Mouse (Mus musculus) cerebellum, adult 11 months (tissue): ENCODE results near the gene Zfp644.

Experiments
- DNase-seq: peaks from one replicate; pipeline ENCODE4 v3.0.0; 2022

Zfp644 gene

GRCm38 (mm10) chr5:106660867-106661266 lies 36.2 kb downstream of the Zfp644 start:
- DNase-seq, result no peak

- no peak for DNase-seq
Observed at GRCm38 (mm10) chr5:106652790-106653328, 44.2 kb downstream of the Zfp644 start.

DNA sequence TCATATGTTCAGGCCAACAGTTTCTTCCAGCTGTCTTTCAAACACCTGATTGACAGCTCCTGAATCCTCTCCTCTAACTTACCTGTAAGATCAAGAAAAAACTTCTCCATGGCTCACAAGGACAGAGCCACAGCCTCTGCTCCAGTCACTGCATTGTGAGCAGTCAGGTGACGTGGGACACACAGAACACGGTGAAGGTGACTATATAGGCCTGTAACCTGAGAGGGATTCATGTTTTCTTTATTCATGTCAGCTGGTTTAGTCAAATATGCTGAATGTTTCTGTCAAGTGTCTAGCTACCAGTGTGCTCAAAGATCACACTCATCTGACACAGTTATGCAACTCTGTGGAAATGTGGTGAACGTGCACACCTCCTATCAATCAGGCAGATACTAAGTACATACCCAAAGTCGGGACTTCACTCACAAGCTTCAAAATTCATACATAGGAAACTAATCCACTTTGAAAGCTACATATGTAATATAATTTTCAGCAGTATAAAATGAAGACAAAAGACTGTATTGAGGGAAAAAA lies 44.8 kb downstream of the Zfp644 start:
- DNase-seq, result no peak

- no peak for DNase-seq
Observed at GRCm38 (mm10) chr5:106649995-106650394, 47.1 kb downstream of the Zfp644 start.

DNA sequence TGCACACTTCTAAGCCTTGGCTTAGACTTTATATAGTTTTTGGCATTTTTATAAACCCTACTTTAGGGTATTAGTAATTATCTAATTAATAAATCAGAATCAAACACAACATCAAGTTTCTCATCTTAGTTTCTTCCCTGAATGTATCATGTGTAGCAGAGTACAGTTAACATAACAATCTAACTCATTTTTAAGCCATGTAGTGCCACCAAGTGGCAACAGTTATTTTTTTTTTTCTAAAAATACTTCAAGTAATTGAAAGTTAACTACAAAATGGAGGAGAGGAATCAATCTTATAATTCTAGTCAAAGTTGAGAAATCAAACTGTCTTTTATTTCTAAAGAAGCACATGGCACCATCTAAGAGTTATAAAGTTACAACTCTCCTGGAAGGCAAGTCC lies 47.6 kb downstream of the Zfp644 start:
- DNase-seq, result no peak

DNA sequence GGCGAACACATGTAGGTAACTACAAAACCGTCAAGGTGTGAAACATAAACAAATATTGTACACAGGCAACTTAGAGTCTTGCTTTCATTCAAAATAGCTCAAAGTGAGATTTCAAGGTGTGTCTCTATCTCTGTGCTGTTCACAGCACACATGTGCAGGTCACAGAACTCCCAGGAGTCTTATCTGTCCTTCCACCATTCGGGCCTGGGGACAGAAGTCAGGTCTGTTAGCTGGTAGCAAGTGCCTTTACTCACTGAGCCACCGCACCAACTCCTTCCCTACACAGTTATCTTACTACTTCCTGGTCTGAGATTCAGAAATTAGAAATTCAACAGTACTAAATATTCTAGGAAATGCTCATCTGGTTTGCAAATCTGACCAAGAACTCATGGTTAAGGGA lies 53.7 kb downstream of the Zfp644 start:
- no peak for DNase-seq

GRCm38 (mm10) chr5:106641876-106642275 lies 55.2 kb downstream of the Zfp644 start:
- DNase-seq, result no peak

- no peak for DNase-seq
Observed at GRCm38 (mm10) chr5:106640235-106640809, 56.8 kb downstream of the Zfp644 start.

DNA sequence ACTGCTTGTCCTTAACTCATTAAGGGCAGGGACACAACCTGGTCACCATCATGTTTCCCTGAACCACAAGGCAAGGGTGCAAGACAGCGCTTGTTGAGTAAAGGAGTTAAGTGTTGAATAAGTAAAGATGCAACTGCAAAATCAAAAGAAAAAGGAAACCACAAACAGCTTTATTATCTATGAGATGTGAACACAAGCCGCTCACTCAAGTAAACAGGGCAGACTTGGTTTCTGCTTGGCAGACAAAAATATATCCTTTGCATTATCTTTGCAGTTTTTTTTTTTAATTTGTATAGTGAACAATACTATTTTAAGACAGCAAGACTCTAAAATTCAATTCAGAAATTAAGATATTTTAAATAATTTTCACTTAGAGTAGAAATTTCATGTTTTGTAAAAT lies 57.5 kb downstream of the Zfp644 start:
- DNase-seq, result no peak

DNA sequence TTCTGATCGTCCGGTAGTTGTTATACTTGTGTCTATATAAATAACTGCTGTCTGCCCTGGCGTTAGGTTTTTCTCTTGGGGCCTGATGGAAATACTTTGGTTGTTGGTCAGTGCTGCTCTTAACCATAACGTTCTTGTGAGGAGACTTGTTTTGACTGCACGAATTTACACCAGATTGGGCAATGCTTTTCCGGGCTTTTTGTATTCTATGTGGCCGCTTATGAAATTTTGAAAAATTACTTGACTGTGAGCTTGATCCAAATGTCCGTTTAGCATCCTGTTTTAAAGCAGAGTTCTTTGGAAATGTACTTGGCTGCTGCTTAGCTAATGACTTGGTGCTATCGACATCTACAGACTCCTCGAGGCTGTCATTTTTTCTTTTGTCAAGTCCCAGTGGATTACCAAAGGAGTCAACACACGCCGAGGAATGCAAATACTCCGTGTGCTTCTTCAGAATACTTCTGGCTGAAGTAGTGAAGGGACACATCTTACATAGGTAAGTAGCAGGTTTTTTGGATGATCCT lies 60.6 kb downstream of the Zfp644 start:
- no peak for DNase-seq

GRCm38 (mm10) chr5:106628369-106629149 lies 68.5 kb downstream of the Zfp644 start:
- no peak for DNase-seq

DNA sequence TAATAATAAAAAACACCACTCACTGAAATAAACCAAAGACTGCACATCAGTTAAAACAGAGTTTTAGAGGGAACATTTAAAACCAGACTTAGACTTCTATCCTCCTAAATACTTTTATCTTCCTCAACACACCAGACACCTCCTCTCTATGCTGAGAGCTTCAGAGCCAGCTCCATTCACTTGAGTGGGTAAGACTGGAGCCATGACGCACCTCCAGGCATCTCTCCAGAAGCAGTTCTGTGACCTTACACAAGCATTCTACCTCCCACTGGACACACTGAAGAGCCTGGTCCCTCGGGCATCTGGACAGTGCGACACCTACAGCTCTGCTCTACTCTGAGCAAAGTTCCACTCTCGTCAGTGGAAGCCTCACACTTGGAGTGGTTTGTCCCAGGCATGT lies 73.8 kb downstream of the Zfp644 start:
- no peak for DNase-seq

- no peak for DNase-seq
Observed at GRCm38 (mm10) chr5:106622193-106622592, 74.9 kb downstream of the Zfp644 start.

- no peak for DNase-seq
Observed at GRCm38 (mm10) chr5:106620446-106620845, 76.6 kb downstream of the Zfp644 start.

DNA sequence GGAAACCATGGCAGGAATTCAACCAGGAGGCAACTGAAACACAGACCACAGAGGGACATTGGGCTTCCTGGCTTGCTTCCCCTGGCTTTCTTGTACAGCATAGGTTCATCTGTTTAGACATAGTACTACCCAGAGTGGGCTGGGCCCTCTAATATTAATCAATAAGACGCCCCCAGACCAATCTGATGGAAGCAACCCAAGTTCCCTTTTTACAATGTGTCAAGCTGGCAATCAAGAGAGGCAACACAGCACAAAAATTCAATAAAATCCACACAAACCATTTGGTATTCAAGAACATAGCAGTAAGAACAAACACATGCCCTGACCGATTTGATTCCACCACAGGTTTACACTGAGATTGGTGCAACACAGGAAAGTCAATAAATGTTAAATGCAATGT lies 82.1 kb downstream of the Zfp644 start:
- no peak for DNase-seq

DNA sequence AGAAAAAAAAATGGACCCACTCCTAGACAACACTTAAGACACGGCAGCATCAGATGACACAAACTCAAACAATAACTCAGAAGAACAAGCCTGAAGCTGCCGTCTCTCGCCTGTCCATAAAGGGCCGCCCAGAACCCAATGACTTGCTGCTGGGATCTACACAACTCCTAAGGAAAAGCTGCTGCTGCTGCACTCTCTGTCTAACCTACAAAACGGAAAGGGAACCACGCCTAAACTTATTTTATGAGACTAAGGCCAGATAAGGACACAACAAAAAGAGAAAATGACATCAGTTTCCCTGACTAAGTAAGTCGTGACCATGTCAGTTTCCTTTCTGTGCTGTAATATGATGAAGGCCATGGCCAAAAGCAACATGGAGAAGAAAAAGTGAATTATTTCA lies 82.5 kb downstream of the Zfp644 start:
- DNase-seq, result no peak

- no peak for DNase-seq
Observed at GRCm38 (mm10) chr5:106612151-106612550, 84.9 kb downstream of the Zfp644 start.

GRCm38 (mm10) chr5:106608798-106609197 lies 88.3 kb downstream of the Zfp644 start, which contains the start of gene Gm17304:
Gene Gm17304 (plus strand): TSS chr5:106609098.
- no peak for DNase-seq

GRCm38 (mm10) chr5:106607081-106607480 lies 90.0 kb downstream of the Zfp644 start:
- DNase-seq, result no peak

DNA sequence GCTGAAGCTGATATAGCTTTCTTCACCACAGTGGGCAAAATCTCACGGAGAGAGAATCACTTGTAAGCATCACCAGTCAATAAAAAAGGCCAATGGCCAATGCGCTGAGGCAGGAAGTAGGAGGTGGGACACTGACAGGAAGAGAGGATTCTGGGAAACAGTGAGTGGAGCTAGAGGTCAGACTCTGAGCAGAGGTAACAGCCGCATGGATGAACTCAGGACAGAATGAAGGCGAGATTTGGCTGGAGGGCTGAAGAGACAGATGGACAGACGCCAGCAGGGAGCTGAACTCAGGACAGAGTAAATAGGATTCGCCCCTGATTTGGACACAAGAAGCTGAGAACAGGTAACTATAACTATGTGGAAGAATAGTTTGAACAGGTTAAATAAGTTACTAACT lies 92.0 kb downstream of the Zfp644 start:
- peak; percentile 16 for DNase-seq

- DNase-seq, result no peak
Observed at GRCm38 (mm10) chr5:106604381-106604780, 92.7 kb downstream of the Zfp644 start.

DNA sequence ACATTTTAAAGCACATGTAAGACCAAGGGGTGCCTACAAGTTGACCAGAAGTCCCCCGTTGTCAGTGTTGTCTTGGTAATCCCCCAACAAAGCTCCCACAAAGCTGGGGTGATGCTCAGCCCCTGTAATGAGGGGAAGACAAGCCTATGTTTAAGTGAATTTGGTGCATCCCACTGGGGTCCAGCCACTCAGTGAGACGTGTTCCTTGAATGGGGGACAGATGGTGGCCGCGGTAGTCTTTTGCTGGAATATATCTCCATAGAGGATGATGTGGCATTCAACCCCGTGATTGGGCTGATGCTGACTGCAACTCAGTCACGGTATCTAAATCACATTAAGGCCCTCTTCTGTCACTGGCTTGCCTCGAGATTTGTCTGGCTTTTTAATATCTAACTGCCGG lies 97.6 kb downstream of the Zfp644 start:
- no peak for DNase-seq

DNA sequence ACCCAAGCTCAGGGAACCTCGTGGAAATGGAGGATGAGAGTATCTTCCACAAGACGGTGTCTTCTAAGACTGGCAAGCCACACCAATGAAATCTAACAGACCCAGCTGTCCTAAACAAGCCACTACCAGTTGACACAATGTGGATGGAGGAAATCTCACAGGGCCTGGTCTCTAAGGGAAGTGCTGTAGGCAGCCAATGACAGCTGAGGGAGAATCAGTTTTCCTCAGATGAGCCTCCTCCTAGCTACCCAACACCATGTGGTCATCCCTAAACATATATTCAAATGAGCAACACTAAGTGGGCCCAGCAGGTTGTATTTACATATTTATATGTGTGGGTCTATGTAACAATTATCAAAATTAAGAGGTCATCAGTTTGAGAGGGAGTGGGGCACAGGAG lies 99.6 kb downstream of the Zfp644 start:
- no peak for DNase-seq

- DNase-seq, result no peak
Observed at GRCm38 (mm10) chr5:106594388-106594787, 102.7 kb downstream of the Zfp644 start.
